Mouse (Mus musculus): ENCODE data around the gene Vrtn. TPM values are rescaled to one million over a fixed set of nuclear protein-coding genes. Genes with fewer than 3 reads are reported as not detected.

Vrtn gene
- polyA plus RNA-seq, 1 experiment from 2014 or later = not detected

GRCm38 (mm10) chr12:84686176-84686575 is 45.4 kb downstream of the Vrtn start:
- H3K27me3 ChIP-seq (ENCODE audit: insufficient read depth, low read length) = no peaks in the 10 kb centered on the region
- no peak overlapping the region for H3K9ac ChIP-seq
- H3K36me3 ChIP-seq (ENCODE audit: insufficient read depth) = no peaks in the 10 kb centered on the region
- H3K4me1 ChIP-seq (ENCODE audit: insufficient read depth) = no peaks in the 10 kb centered on the region
- no peak overlapping the region for H3K27ac ChIP-seq (ENCODE audit: low read depth)
- no peak overlapping the region for H3K4me2 ChIP-seq
- no peak overlapping the region for H3K4me3 ChIP-seq (ENCODE audit: low read depth, low read length)
- ATAC-seq (ENCODE audit: insufficient read depth) (no peak), DNase-seq (no peak)
- 46% methylated on average over 4 of the region's 4 CpGs for WGBS
- no peak for TF ChIP-seq CTCF (IDR thresholded peaks at IDR 0.05; ENCODE audit: low read depth)
- H3K9me3 ChIP-seq (ENCODE audit: low read depth, low read length) = no peaks in the 10 kb centered on the region

- H3K36me3 ChIP-seq (ENCODE audit: insufficient read depth) = no peaks in the 10 kb centered on the region
- no peak for TF ChIP-seq CTCF (IDR thresholded peaks at IDR 0.05; ENCODE audit: low read depth)
- H3K9ac ChIP-seq = no peak overlapping the region
- WGBS = 88% methylated on average over 4 of the region's 4 CpGs
- no peak for DNase-seq
- H3K4me2 ChIP-seq = no peak overlapping the region
- no peaks in the 10 kb centered on the region for H3K27me3 ChIP-seq (ENCODE audit: insufficient read depth, low read length)
- H3K4me3 ChIP-seq (ENCODE audit: low read depth, low read length) = no peak overlapping the region
- no peak overlapping the region for H3K27ac ChIP-seq (ENCODE audit: low read depth)
- H3K4me1 ChIP-seq (ENCODE audit: insufficient read depth) = no peaks in the 10 kb centered on the region
- ATAC-seq (ENCODE audit: insufficient read depth) = no peak
- no peaks in the 10 kb centered on the region for H3K9me3 ChIP-seq (ENCODE audit: low read depth, low read length)
Measured at GRCm38 (mm10) chr12:84687531-84687930, 46.7 kb downstream of the Vrtn start.

- no peaks in the 10 kb centered on the region for H3K9me3 ChIP-seq (ENCODE audit: low read depth, low read length)
- H3K27ac ChIP-seq (ENCODE audit: low read depth) = no peak overlapping the region
- no peaks in the 10 kb centered on the region for H3K27me3 ChIP-seq (ENCODE audit: insufficient read depth, low read length)
- no peak overlapping the region for H3K4me3 ChIP-seq (ENCODE audit: low read depth, low read length)
- H3K4me2 ChIP-seq = no peak overlapping the region
- WGBS = 73% methylated on average over 11 of the region's 11 CpGs
- DNase-seq (no peak), ATAC-seq (ENCODE audit: insufficient read depth) (no peak)
- no peak overlapping the region for H3K9ac ChIP-seq
- H3K36me3 ChIP-seq (ENCODE audit: insufficient read depth) = no peaks in the 10 kb centered on the region
- H3K4me1 ChIP-seq (ENCODE audit: insufficient read depth) = no peaks in the 10 kb centered on the region
- no peak for TF ChIP-seq CTCF (IDR thresholded peaks at IDR 0.05; ENCODE audit: low read depth)
Measured at GRCm38 (mm10) chr12:84689051-84689450, 48.2 kb downstream of the Vrtn start.

- Histone ChIP-seq H3K27ac (ENCODE audit: low read depth) (no peak overlapping the region), H3K4me3 (ENCODE audit: low read depth, low read length) (no peak overlapping the region), H3K36me3 (ENCODE audit: insufficient read depth) (no peaks in the 10 kb centered on the region), H3K9me3 (ENCODE audit: low read depth, low read length) (no peaks in the 10 kb centered on the region), H3K9ac (no peak overlapping the region), H3K27me3 (ENCODE audit: insufficient read depth, low read length) (no peaks in the 10 kb centered on the region), H3K4me1 (ENCODE audit: insufficient read depth) (no peaks in the 10 kb centered on the region), H3K4me2 (no peak overlapping the region)
- DNase-seq (no peak), ATAC-seq (ENCODE audit: insufficient read depth) (no peak)
- TF ChIP-seq CTCF (IDR thresholded peaks at IDR 0.05; ENCODE audit: low read depth) = no peak
Measured at GRCm38 (mm10) chr12:84691347-84691746, 50.5 kb downstream of the Vrtn start.

GRCm38 (mm10) chr12:84692141-84692540 is 51.3 kb downstream of the Vrtn start:
- 80% methylated on average over 6 of the region's 6 CpGs for WGBS
- no peak for TF ChIP-seq CTCF (IDR thresholded peaks at IDR 0.05; ENCODE audit: low read depth)
- Histone ChIP-seq H3K4me2 (no peak overlapping the region), H3K27ac (ENCODE audit: low read depth) (no peak overlapping the region), H3K9ac (no peak overlapping the region), H3K9me3 (ENCODE audit: low read depth, low read length) (no peaks in the 10 kb centered on the region), H3K36me3 (ENCODE audit: insufficient read depth) (no peaks in the 10 kb centered on the region), H3K4me3 (ENCODE audit: low read depth, low read length) (no peak overlapping the region), H3K27me3 (ENCODE audit: insufficient read depth, low read length) (peaks cover 3% of the 10 kb centered on the region; the same call in 1 of the 2 replicates), H3K4me1 (ENCODE audit: insufficient read depth) (no peaks in the 10 kb centered on the region)
- no peak for ATAC-seq (ENCODE audit: insufficient read depth)
- DNase-seq = no peak

GRCm38 (mm10) chr12:84698319-84699081 is 57.7 kb downstream of the Vrtn start, which contains the start of gene Syndig1l:
Gene Syndig1l (minus strand): TSS chr12:84698831.
- Histone ChIP-seq H3K9ac (no peak within 1 kb of the TSS), H3K4me3 (ENCODE audit: low read depth, low read length) (peak within 1 kb of the TSS; percentile 48), H3K27ac (ENCODE audit: low read depth) (no peak within 1 kb of the TSS), H3K9me3 (ENCODE audit: low read depth, low read length) (no peaks in the 10 kb centered on the region), H3K4me2 (peak within 1 kb of the TSS; percentile 91), H3K27me3 (ENCODE audit: insufficient read depth, low read length) (peaks cover 13% of the 10 kb centered on the region; the same call in 1 of the 2 replicates), H3K36me3 (ENCODE audit: insufficient read depth) (no peaks in the 10 kb centered on the region), H3K4me1 (ENCODE audit: insufficient read depth) (no peaks in the 10 kb centered on the region)
- 0% methylated on average over 75 of the region's 79 CpGs for WGBS
- TF ChIP-seq CTCF (IDR thresholded peaks at IDR 0.05; ENCODE audit: low read depth) = no peak
- ATAC-seq (ENCODE audit: insufficient read depth) (peak; percentile 86), DNase-seq (peak; percentile 89)

Other genes with a start within 250 kb of the Vrtn start
- 15.4 and 18.0 TPM in 2 replicates for gene Entpd5, start 232.0 kb upstream of the Vrtn start, polyA plus RNA-seq (2014; fragmentation: Nextera tagmentation; extraction: Ambion mirVana)
- 0.96 and 1.5 TPM in 2 replicates for gene Bbof1, start 231.9 kb upstream of the Vrtn start, polyA plus RNA-seq (2014; fragmentation: Nextera tagmentation; extraction: Ambion mirVana)
- 21.1 and 22.1 TPM in 2 replicates for gene Rnf113a2, start 223.8 kb upstream of the Vrtn start, polyA plus RNA-seq (2014; fragmentation: Nextera tagmentation; extraction: Ambion mirVana)
- gene Aldh6a1, start 190.0 kb upstream of the Vrtn start, polyA plus RNA-seq (2014; fragmentation: Nextera tagmentation; extraction: Ambion mirVana) = 32.8 and 35.4 TPM in 2 replicates
- 21.8 and 22.5 TPM in 2 replicates for gene Lin52, start 189.6 kb upstream of the Vrtn start, polyA plus RNA-seq (2014; fragmentation: Nextera tagmentation; extraction: Ambion mirVana)
- 0.05 TPM in 1 of 2 replicates, not detected in the other for gene Vsx2, start 71.3 kb upstream of the Vrtn start, polyA plus RNA-seq (2014; fragmentation: Nextera tagmentation; extraction: Ambion mirVana)
- gene Abcd4, start 23.6 kb upstream of the Vrtn start, polyA plus RNA-seq (2014; fragmentation: Nextera tagmentation; extraction: Ambion mirVana) = 8.7 and 11.3 TPM in 2 replicates
- not detected in 2 replicates for gene Syndig1l, start 57.8 kb downstream of the Vrtn start, polyA plus RNA-seq (2014; fragmentation: Nextera tagmentation; extraction: Ambion mirVana)
- 106 and 107 TPM in 2 replicates for gene Npc2, start 132.1 kb downstream of the Vrtn start, polyA plus RNA-seq (2014; fragmentation: Nextera tagmentation; extraction: Ambion mirVana)
- 126 and 131 TPM in 2 replicates for gene Isca2, start 132.2 kb downstream of the Vrtn start, polyA plus RNA-seq (2014; fragmentation: Nextera tagmentation; extraction: Ambion mirVana)
- gene Ltbp2, start 235.5 kb downstream of the Vrtn start, polyA plus RNA-seq (2014; fragmentation: Nextera tagmentation; extraction: Ambion mirVana) = 6.8 and 6.9 TPM in 2 replicates